Mouse (Mus musculus) midbrain, embryonic 15.5 days (tissue): ENCODE data around the gene Tm4sf20. TPM values are rescaled to one million over a fixed set of nuclear protein-coding genes. Genes with fewer than 3 reads are reported as not detected.
A peak's percentile ranks its signal among the peaks of the same experiment; 100 is the strongest.

Experiments used
- ATAC-seq: fragments of 200-750 bp; cut with Nextera tagmentation; replicated peaks from 2 replicates; pipeline ENCODE4 v1.8.0; 2017; ENCODE audit warnings: moderate TSS enrichment
- H3K27ac ChIP-seq: fragments of 300-500 bp; sonication (generic); 2 replicates; pipeline ENCODE4 v1.5.1; 2015; ENCODE audit warnings: mild to moderate bottlenecking, inconsistent platforms
- H3K27me3 ChIP-seq: fragments of 300-500 bp; sonication (generic); replicated peaks from 2 replicates; pipeline ENCODE4 v1.6.1; 2015; ENCODE audit warnings: inconsistent platforms
- H3K36me3 ChIP-seq: fragments of 300-500 bp; sonication (generic); replicated peaks from 2 replicates; pipeline ENCODE4 v1.6.1; 2015; ENCODE audit warnings: inconsistent platforms
- H3K4me1 ChIP-seq: fragments of 300-500 bp; sonication (generic); 2 replicates; pipeline ENCODE4 v1.6.1; 2015; ENCODE audit warnings: inconsistent platforms
- H3K4me2 ChIP-seq: fragments of 300-500 bp; sonication (generic); 2 replicates; pipeline ENCODE4 v1.6.1; 2015; ENCODE audit warnings: inconsistent platforms, mild to moderate bottlenecking, moderate library complexity
- H3K4me3 ChIP-seq: fragments of 300-500 bp; sonication (generic); 2 replicates; pipeline ENCODE4 v1.5.1; 2015; ENCODE audit warnings: mild to moderate bottlenecking, inconsistent platforms
- H3K9ac ChIP-seq: fragments of 300-500 bp; sonication (generic); 2 replicates; pipeline ENCODE4 v1.6.1; 2015; ENCODE audit warnings: mild to moderate bottlenecking, inconsistent platforms
- H3K9me3 ChIP-seq: fragments of 300-500 bp; sonication (generic); 2 replicates; pipeline ENCODE4 v1.6.1; 2016; ENCODE audit warnings: inconsistent platforms
- WGBS: fragments of 180-500 bp; shearing (Covaris S2); methylation state at CpG from one replicate; pipeline ENCODE4 v1.1.7; 2015; ENCODE audit warnings: mixed read lengths; 5-methylcytosine and 5-hydroxymethylcytosine counted together
- polyA plus RNA-seq: library from polyadenylated mRNA; unstranded; fragments of >200 nt; fragmentation: Nextera tagmentation; extraction: Ambion mirVana; gene quantifications from 2 replicates; pipeline ENCODE4 v1.2.1, GENCODE M21; 2015

Gene Tm4sf20
- polyA plus RNA-seq, 1 experiment from 2014 or later = 0.27 TPM

GRCm38 (mm10) chr1:82733357-82733756 lies 34.9 kb downstream of the Tm4sf20 start:
- WGBS = 93% methylated on average over 1 of the region's 1 CpGs
- H3K27ac ChIP-seq = no peak overlapping the region
- H3K4me2 ChIP-seq = no peak overlapping the region
- no peaks in the 10 kb centered on the region for H3K4me1 ChIP-seq
- no peaks in the 10 kb centered on the region for H3K27me3 ChIP-seq
- H3K9ac ChIP-seq = no peak overlapping the region
- peaks cover 56% of the 10 kb centered on the region for H3K36me3 ChIP-seq
- no peak for ATAC-seq
- H3K9me3 ChIP-seq = no peaks in the 10 kb centered on the region
- H3K4me3 ChIP-seq = no peak overlapping the region

- peaks cover 26% of the 10 kb centered on the region for H3K36me3 ChIP-seq
- no peak for ATAC-seq
- no peak overlapping the region for H3K4me3 ChIP-seq
- H3K9me3 ChIP-seq = no peaks in the 10 kb centered on the region
- H3K27me3 ChIP-seq = peaks cover 10% of the 10 kb centered on the region
- 95% methylated on average over 5 of the region's 5 CpGs for WGBS
- H3K4me1 ChIP-seq = peaks cover 16% of the 10 kb centered on the region
- no peak overlapping the region for H3K4me2 ChIP-seq
- no peak overlapping the region for H3K27ac ChIP-seq
- no peak overlapping the region for H3K9ac ChIP-seq
These were observed 41.8 kb downstream of the Tm4sf20 start for GRCm38 (mm10) chr1:82726482-82726881.

GRCm38 (mm10) chr1:82725875-82726185 lies 42.4 kb downstream of the Tm4sf20 start:
- Histone ChIP-seq H3K4me1 (peaks cover 16% of the 10 kb centered on the region), H3K27me3 (peaks cover 16% of the 10 kb centered on the region), H3K27ac (no peak overlapping the region), H3K9ac (peak overlapping the region; percentile 93), H3K36me3 (peaks cover 20% of the 10 kb centered on the region), H3K4me2 (peak overlapping the region; percentile 73), H3K9me3 (no peaks in the 10 kb centered on the region), H3K4me3 (peak overlapping the region; percentile 86)
- WGBS = 46% methylated on average over 4 of the region's 4 CpGs
- no peak for ATAC-seq

GRCm38 (mm10) chr1:82725026-82725874 lies 43.0 kb downstream of the Tm4sf20 start:
- peak; percentile 97 for ATAC-seq
- Histone ChIP-seq H3K4me1 (peaks cover 16% of the 10 kb centered on the region), H3K4me2 (peak overlapping the region; percentile 73), H3K27me3 (peaks cover 16% of the 10 kb centered on the region), H3K36me3 (peaks cover 16% of the 10 kb centered on the region), H3K27ac (peak overlapping the region; percentile 78), H3K9me3 (no peaks in the 10 kb centered on the region), H3K4me3 (peak overlapping the region; percentile 86), H3K9ac (peak overlapping the region; percentile 93)
- WGBS = under 1% methylated on average over 37 of the region's 37 CpGs

- no peaks in the 10 kb centered on the region for H3K9me3 ChIP-seq
- H3K27me3 ChIP-seq = peaks cover 16% of the 10 kb centered on the region
- peak within 1 kb of the TSS; percentile 78 for H3K27ac ChIP-seq
- H3K4me3 ChIP-seq = peak within 1 kb of the TSS; percentile 86
- H3K4me2 ChIP-seq = peak within 1 kb of the TSS; percentile 73
- WGBS = 10% methylated on average over 38 of the region's 38 CpGs
- H3K4me1 ChIP-seq = peaks cover 16% of the 10 kb centered on the region
- H3K9ac ChIP-seq = peak within 1 kb of the TSS; percentile 93
- ATAC-seq = peak; percentile 100
- H3K36me3 ChIP-seq = peaks cover 8% of the 10 kb centered on the region; the same call in 1 of the 2 replicates
These were observed 43.8 kb downstream of the Tm4sf20 start, which contains the start of gene Mff for GRCm38 (mm10) chr1:82724339-82725025. Gene Mff (plus strand): TSS chr1:82724890.

GRCm38 (mm10) chr1:82717816-82718512 lies 50.3 kb downstream of the Tm4sf20 start:
- Histone ChIP-seq H3K9me3 (no peaks in the 10 kb centered on the region), H3K4me2 (no peak overlapping the region), H3K27ac (no peak overlapping the region), H3K36me3 (no peaks in the 10 kb centered on the region), H3K4me3 (no peak overlapping the region), H3K4me1 (no peaks in the 10 kb centered on the region), H3K27me3 (peaks cover 15% of the 10 kb centered on the region), H3K9ac (no peak overlapping the region)
- ATAC-seq = no peak
- WGBS = 77% methylated on average over 9 of the region's 9 CpGs

Other genes with a start within 250 kb of the Tm4sf20 start
- 0.09 and 0.13 TPM in 2 replicates for gene Col4a4, start 181.6 kb downstream of the Tm4sf20 start, polyA plus RNA-seq
- 0.19 and 0.25 TPM in 2 replicates for gene Col4a3, start 181.5 kb downstream of the Tm4sf20 start, polyA plus RNA-seq
- 394 and 397 TPM in 2 replicates for gene Mff, start 43.6 kb downstream of the Tm4sf20 start, polyA plus RNA-seq
- gene Gm47791, start 2.8 kb upstream of the Tm4sf20 start, polyA plus RNA-seq = not detected in 2 replicates
- 25.2 and 28.3 TPM in 2 replicates for gene Agfg1, start 71.0 kb upstream of the Tm4sf20 start, polyA plus RNA-seq
- 0.43 TPM in 1 of 2 replicates, not detected in the other for gene A030005L19Rik, start 144.9 kb upstream of the Tm4sf20 start, polyA plus RNA-seq
- not detected in 2 replicates for gene A030014E15Rik, start 156.5 kb upstream of the Tm4sf20 start, polyA plus RNA-seq
- not detected in 2 replicates for gene Gm6217, start 162.9 kb upstream of the Tm4sf20 start, polyA plus RNA-seq
- not detected in 2 replicates for gene A030003K21Rik, start 174.9 kb upstream of the Tm4sf20 start, polyA plus RNA-seq
- not detected in 2 replicates for gene Gm7544, start 187.6 kb upstream of the Tm4sf20 start, polyA plus RNA-seq
- gene Gm47955, start 191.8 kb upstream of the Tm4sf20 start, polyA plus RNA-seq = not detected in 2 replicates
- gene Gm47959, start 232.1 kb upstream of the Tm4sf20 start, polyA plus RNA-seq = not detected in 2 replicates